Mouse (Mus musculus) bone marrow, adult 2 months (tissue): ENCODE measurements at regions not wholly inside any gene's neighbourhood (a gene's known extent, or its start where the extent isn't known, plus 50 kb on each side); places are given as distances from the start of the nearest gene placed in this dataset.

ENCODE experiments used
- H3K27ac ChIP-seq: fragments of 200-500 bp; 2 replicates; pipeline ENCODE4 v1.5.1; 2012; ENCODE audit warnings: low read depth, mild to moderate bottlenecking, control low read depth, inconsistent platforms, low read length; ENCODE audit not compliant: control insufficient read depth, poor library complexity, insufficient read depth
- H3K4me1 ChIP-seq: fragments of 200-500 bp; 2 replicates; pipeline ENCODE4 v1.6.1; 2011; ENCODE audit warnings: low read length; ENCODE audit not compliant: control insufficient read depth, insufficient read depth
- H3K4me3 ChIP-seq: fragments of 200-500 bp; replicated peaks from 2 replicates; pipeline ENCODE3; 2011; ENCODE audit warnings: mild to moderate bottlenecking, low read depth, low read length, control low read depth; ENCODE audit not compliant: control insufficient read depth
- CTCF ChIP-seq: fragments of 200-500 bp; IDR thresholded peaks from 2 replicates; pipeline ENCODE4 v1.5.1; 2011; ENCODE audit warnings: low read length, control low read depth; ENCODE audit not compliant: control insufficient read depth, insufficient read depth
- POLR2A ChIP-seq: fragments of 200-500 bp; IDR thresholded peaks from 2 replicates; pipeline ENCODE4 v1.6.1; 2011; ENCODE audit warnings: low read depth, mild to moderate bottlenecking, control low read depth, low read length, borderline replicate concordance; ENCODE audit not compliant: control insufficient read depth
- WGBS: fragments of 180-500 bp; shearing (Covaris S2); methylation state at CpG from one replicate; pipeline ENCODE4 v1.1.7; 2018; 5-methylcytosine and 5-hydroxymethylcytosine counted together

GRCm38 (mm10) chr8:15323421-15323820 lies 277.5 kb upstream of the BB014433 start:
- 83% methylated on average over 4 of the region's 4 CpGs for WGBS
- no peak for TF ChIP-seq CTCF
- no peak for TF ChIP-seq POLR2A
- Histone ChIP-seq H3K4me3 (no peak overlapping the region), H3K27ac (no peak overlapping the region), H3K4me1 (no peaks in the 10 kb centered on the region)

DNA sequence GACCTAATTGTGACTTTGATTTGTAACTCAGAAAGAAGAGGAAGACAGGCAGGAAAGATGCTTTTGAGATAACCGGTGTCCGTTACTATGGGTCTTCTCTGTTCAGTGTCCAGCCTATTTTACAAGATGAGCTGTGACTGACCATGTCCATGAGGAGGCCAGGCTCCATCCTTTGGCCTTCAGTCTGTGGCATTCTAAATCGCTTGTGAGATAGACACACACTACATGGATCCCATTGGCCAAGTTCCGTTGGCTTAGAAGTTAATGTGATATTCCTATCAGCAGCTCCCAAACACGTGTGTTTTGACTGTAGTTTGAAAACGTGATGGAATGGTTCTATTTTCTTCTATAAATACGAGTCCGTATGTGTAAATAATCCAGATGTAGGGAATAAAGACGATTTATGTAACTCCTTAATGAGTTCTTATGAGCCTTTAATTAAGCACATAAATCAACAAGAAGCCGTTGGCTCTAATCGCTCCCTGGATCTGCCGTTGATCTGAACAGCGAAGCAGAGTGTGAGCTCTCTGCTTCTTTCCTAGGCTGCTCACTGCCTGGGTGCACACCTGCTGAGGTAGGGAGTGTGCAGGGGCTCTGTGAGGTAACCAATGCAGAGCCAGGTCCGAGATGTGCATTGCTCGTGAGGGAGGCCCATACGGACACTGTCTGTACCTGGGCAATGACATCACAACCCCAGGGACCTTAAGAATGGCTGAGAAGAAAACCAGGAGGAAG lies 272.4 kb upstream of the BB014433 start:
- no peaks in the 10 kb centered on the region for H3K4me1 ChIP-seq
- H3K4me3 ChIP-seq = no peak overlapping the region
- H3K27ac ChIP-seq = no peak overlapping the region
- WGBS = 77% methylated on average over 16 of the region's 16 CpGs
- TF ChIP-seq POLR2A (no peak), CTCF (no peak)

DNA sequence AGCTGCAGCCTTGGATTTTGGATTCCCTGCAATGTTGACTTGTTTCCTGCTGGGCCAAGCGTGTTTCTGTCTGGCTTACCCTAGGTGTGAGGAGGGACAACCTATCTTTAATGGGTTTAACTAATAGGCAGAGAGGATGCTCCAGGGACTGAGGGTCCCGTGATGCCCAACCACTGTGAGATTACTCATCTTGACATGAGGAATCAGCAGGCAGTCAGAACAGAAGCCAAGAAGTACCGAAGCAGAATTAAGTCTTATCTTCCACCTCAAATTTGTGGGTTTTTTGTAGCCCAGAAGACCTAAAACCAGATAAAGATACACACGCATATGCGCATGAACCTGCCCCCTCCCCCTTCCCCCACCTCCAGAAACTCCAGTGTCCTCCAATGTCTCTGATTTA lies 267.6 kb upstream of the BB014433 start:
- TF ChIP-seq CTCF (no peak), POLR2A (no peak)
- no peaks in the 10 kb centered on the region for H3K4me1 ChIP-seq
- 69% methylated on average over 5 of the region's 5 CpGs for WGBS
- no peak overlapping the region for H3K4me3 ChIP-seq
- H3K27ac ChIP-seq = no peak overlapping the region

DNA sequence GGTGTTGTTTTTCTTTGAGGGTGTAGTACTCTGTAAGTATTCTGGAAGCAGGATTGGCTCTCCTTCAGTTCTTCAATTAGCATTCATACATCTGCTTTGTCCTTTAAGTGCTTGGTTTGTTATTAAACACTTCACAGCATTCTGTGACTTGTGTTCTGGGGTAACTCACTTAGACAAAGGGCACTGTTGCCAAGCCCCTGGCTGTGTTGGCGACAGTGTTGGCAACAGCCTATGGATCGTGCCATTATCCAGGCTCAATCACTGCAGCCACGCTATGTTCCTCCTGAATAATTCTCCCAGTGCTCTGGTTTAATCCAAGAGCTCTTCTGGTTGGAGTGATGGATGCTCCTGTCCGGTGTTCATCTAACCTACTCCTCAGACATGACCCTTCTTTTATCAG lies 265.6 kb upstream of the BB014433 start:
- no peak overlapping the region for H3K4me3 ChIP-seq
- H3K27ac ChIP-seq = no peak overlapping the region
- WGBS = 76% methylated on average over 4 of the region's 4 CpGs
- H3K4me1 ChIP-seq = no peaks in the 10 kb centered on the region
- TF ChIP-seq CTCF (no peak), POLR2A (no peak)

- 70% methylated on average over 7 of the region's 7 CpGs for WGBS
- no peak overlapping the region for H3K27ac ChIP-seq
- H3K4me1 ChIP-seq = no peaks in the 10 kb centered on the region
- no peak overlapping the region for H3K4me3 ChIP-seq
- TF ChIP-seq POLR2A (no peak), CTCF (no peak)
Observed at GRCm38 (mm10) chr8:15311045-15311444, 265.2 kb upstream of the BB014433 start.

DNA sequence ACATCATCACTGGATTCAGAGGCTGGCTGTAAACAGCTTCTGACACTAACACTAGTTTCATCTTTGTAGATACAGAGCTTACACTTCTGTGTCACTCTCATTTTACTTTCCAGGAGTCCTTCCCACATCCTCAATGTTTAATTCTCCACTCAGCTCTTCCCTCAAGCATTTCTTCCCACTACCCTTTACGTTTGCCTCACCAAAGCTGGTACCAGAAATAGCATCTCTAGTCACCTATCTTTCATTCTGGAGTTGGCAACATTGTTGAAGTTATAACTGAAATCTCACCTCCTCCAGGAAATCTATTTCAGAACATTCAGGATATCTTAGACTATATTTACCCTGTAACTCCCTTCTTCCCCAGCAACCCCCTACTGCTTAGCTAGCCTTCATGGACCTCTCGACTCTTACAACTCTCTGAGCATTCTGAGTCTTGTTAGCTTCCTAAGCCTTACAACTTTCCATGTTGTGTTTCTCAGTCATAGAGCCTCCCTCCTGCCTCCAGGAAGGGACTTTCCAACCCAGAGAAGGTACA lies 258.3 kb upstream of the BB014433 start:
- 63% methylated on average over 2 of the region's 2 CpGs for WGBS
- H3K4me3 ChIP-seq = no peak overlapping the region
- no peak overlapping the region for H3K27ac ChIP-seq
- TF ChIP-seq POLR2A (no peak), CTCF (no peak)
- no peaks in the 10 kb centered on the region for H3K4me1 ChIP-seq

GRCm38 (mm10) chr8:15273775-15274174 lies 227.9 kb upstream of the BB014433 start:
- Histone ChIP-seq H3K27ac (no peak overlapping the region), H3K4me3 (no peak overlapping the region), H3K4me1 (no peaks in the 10 kb centered on the region)
- 63% methylated on average over 5 of the region's 5 CpGs for WGBS
- TF ChIP-seq CTCF = no peak
- no peak for TF ChIP-seq POLR2A

DNA sequence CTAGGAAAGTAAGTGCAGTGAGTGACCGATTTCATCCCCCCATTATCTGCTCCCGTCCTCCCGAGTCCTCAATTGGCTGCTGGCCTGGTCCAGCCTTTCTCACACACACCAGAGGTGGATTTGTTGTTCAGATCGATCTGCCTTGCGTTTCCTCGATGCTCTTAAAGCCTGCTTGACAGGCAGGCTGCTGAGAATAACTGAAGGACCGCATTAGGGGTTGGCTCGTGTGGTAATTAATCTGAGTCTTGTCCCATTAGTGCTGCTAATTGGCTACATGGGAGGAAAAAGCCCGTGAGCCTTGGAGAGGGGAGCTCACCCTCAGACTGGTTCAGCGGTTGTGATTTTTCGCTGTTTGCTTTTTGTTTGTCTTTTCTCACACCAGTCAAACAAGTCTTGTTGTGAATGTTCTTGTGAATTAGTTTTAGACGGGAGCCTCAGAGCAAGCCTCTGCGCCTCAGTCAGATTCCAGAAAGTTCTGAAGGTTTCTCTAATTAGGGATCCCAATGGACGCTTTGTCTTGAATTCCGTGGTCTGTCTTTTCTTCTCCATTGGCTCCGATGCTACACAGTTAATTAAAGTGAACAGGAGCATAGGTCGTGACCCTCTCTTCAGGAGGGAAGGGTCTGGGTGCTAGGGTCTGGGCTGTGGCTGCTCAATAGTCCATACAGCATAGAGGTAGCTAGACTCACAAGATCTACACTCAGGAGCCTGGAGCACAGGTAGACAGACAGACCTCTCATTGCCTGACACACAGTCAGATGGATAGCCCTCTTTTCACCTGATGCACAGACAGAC lies 226.1 kb upstream of the BB014433 start:
- WGBS = 75% methylated on average over 17 of the region's 17 CpGs
- no peaks in the 10 kb centered on the region for H3K4me1 ChIP-seq
- H3K27ac ChIP-seq = no peak overlapping the region
- no peak overlapping the region for H3K4me3 ChIP-seq
- TF ChIP-seq POLR2A = no peak
- no peak for TF ChIP-seq CTCF
